Mouse (Mus musculus) heart, adult 2 months (tissue): ENCODE measurements around the gene Chrna10.

Experiments used
- CTCF ChIP-seq: fragments of 200-600 bp; IDR thresholded peaks from 2 replicates; pipeline ENCODE4 v1.8.1; 2022; ENCODE audit warnings: antibody characterized with exemption, mild to moderate bottlenecking, moderate library complexity
- EP300 ChIP-seq: fragments of 200-500 bp; IDR thresholded peaks from 2 replicates; pipeline ENCODE4 v1.6.1; 2011; ENCODE audit warnings: low read depth, low read length, control low read depth; ENCODE audit not compliant: insufficient read depth
- POLR2A ChIP-seq: fragments of 200-500 bp; IDR thresholded peaks from 2 replicates; pipeline ENCODE4 v1.6.1; 2011; ENCODE audit warnings: mild to moderate bottlenecking, low read depth, low read length, control low read depth; ENCODE audit not compliant: insufficient read depth

DNA sequence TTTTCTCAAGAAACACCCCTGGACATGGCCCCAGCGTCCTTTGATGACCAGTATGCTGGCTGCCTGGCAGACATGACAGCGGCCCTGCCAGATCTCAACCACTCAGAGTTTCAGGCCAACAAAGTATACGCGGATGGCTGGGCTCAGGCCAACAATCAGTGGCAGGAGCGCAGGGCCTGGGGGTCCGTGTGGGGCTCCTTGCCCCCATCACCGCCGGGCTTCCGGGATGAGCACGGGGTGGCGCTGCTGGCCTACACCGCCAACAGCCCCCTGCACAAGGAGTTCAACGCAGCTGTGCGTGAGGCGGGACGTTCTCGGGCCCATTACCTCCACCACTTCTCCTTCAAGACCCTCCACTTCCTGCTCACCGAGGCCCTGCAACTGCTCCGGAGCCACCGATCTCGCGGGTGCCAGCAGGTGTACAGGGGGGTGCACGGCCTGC is 9.9 kb downstream of the Chrna10 start:
- TF ChIP-seq POLR2A: no peak
- no peak for TF ChIP-seq CTCF
- TF ChIP-seq EP300: no peak
